Mouse (Mus musculus) frontal cortex, postnatal 10 days (tissue): Measurements from ENCODE around the gene Cdkl2.
A peak's percentile ranks its signal among the peaks of the same experiment; 100 is the strongest.

Experiments
- DNase-seq, 2 experiments: peaks; one replicate each; pipeline ENCODE4 v3.0.0; 2022; ENCODE audit warnings: low spot score in 2 of 2, mixed read lengths in 1 of 2

Gene Cdkl2

DNA sequence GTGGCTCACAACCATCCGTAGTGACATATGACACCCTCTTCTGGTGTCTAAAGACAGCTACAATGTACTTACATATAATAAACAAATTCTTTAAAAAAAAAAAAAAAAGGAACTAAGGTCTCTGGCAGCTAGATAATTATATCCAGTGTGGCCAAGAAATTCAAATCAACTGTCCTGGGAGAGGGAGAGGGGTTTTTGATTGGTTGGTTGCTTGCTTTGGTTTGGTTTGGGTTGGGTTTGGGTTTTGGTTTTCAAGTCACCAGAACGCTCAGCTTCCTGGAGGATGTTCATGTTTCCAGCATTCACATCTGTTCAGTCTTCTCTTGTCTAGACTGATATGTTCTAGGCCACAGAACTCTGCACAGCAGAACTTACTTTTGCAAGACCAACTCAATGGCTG is 50.6 kb downstream of the Cdkl2 start:
- DNase-seq, result no peak

DNA sequence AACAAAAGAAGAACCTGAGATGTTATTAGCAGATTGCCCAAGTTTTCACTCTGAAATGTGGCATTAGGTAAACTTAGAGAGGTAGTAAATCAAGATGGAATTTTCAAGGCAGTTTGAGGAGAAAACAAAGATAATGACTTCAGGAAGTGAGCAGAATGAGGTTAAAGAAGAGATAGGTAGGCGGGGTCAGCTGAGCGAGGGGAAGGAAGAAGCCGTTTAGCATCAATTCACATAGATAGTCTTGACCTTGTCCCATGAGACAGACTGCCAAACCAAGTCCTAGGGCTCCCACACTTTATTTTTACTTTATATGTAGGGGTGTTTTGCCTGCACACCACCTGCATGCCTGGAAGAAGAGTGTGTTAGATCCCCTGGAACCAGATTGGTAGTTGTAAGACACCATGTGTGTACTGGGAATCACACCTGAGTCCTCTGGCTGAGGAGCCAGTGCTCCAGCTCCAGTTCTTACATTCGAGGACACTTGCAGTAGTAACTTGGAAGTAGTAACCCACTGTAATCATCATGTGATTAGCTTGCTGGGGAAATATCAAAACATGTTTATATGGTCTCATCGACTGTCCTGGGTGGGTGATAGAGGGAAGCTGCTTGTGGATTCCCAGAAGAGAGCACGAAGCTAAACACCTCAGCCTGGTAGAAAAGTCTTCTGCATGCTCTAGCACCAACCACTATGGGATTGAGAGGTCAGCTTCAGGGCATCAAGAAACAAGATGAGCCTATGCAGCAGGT is 52.3 kb downstream of the Cdkl2 start:
- DNase-seq, result no peak

DNA sequence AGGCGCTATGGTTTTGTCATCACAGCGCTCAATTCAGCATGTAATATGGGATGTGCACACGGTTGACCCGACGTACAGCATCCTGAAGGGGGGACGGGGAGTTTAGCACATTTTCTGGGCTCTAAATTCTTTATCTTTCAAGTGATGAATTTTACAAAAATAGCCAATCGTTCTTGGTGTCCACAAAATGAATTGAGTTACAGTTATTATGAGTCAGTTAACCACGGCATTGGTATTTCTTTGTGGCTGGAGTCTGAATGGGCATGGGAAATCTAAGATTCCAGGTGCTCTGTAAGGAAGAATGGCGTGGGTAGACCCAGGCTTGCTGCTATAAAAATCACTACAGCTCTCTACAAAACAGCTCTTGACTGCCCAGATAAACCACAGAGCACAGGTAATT is 54.4 kb downstream of the Cdkl2 start:
- no peak for DNase-seq

DNA sequence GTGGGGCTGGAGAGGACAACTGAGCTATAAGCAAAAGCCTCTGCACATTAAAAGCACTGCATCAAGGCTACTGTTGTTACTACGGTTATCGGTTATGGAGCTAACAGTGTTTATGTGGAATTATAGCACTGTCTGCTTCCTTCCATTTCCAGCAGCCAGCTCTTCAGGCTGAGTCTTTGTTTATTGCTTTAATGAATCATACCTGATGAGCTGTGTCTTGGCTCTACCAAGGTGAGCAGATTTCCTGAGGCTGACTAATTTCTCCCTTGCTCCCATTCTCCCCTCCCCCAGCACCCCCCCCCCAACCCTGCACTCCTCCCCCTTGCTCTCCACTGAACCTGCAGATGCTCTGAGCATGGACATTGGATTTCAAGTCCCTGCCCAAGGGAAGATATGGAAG is 55.9 kb downstream of the Cdkl2 start:
- no peak for DNase-seq

DNA sequence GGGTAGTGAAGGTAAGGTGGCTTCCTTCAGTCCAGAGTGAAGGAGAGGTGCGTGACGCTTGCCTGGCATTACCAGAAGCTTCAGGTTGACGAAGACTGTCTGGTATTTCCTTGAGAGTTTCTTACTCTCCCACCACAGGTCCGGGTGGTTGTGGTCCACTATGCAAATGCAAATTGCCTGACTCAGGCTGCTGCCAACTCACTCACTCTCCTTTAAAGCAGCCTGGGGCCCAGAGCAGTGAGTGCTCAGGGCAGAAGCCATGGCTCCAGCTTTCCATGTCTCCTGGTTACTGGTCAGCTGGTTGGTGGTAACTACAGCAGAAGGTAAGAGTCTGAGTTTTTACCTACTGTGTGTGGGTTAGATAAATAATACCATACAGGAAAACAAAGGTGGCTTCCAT is 56.4 kb downstream of the Cdkl2 start, which contains the start of gene Odaph:
Odaph (plus strand) TSS at position 240 of the 400 bp plus-strand sequence.
- no peak for DNase-seq

DNA sequence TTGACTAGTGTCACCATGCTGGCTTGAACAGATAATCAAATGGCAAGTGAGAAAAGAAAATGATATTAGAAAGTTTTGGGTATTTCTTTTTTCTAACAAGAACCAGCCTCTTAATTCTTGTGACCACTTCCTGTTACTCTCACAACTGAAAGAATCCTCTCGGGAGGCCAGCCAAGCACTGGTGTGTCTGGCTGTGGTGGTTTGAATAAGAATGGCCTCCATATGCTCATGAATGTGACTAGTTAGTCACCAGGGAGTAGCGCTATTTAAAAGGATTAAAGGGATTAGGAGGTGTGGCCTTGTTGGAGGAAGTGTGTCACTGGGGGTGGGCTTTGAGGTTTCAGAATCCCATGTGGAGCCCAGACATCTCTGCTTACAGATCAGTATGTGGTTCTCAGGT is 58.0 kb downstream of the Cdkl2 start:
- no peak for DNase-seq

GRCm38 (mm10) chr5:91983490-91983889 is 60.2 kb downstream of the Cdkl2 start:
- no peak for DNase-seq

DNA sequence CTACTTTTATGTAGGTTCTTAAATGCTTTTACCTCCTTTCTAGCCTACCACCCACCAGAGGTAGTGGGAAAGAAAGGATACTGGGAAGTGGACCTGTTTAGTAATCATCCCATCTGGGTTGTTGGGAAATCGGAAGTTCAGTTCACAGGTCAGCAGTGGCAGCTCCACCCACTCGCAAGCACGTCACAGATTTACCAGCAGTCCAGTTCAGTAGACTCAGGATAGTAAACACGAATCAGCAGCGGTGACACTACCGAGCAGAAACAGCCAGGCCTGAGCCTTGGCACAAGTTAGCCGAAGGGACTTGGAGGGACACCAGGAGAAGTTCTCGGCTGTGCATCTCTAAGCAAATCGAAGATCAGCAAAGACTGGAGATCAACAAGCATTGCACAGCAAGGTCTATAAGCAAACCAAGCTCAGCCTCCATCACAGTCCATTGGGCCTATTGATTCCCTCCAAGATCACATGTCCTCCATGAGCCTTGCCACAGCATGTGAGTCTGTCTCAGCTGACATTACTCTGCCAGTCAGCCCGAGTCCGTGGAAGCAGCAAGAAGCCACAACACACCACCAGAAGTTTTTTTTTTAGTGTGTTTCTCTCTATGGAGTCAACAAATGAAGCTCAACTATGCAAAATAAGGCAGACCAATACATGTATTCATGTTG is 62.4 kb downstream of the Cdkl2 start:
- no peak for DNase-seq

DNA sequence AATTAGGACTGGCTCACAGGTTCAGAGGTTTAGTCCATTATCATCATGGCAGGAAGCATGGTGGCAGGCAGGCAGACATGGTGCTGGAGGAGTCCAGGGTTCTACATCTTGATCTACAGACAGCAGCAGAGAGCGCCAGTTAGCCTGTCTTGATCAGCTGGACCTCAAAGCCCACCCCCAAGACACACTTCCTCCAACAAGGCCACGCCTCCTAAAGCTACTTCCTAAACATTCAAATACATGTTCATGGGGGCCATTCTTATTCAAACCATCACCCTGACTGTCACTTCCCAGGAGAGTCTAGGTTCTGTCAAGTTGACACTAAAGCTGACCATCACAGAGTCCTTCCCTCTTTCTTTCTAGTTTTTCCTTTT is 66.3 kb downstream of the Cdkl2 start:
- no peak for DNase-seq

DNA sequence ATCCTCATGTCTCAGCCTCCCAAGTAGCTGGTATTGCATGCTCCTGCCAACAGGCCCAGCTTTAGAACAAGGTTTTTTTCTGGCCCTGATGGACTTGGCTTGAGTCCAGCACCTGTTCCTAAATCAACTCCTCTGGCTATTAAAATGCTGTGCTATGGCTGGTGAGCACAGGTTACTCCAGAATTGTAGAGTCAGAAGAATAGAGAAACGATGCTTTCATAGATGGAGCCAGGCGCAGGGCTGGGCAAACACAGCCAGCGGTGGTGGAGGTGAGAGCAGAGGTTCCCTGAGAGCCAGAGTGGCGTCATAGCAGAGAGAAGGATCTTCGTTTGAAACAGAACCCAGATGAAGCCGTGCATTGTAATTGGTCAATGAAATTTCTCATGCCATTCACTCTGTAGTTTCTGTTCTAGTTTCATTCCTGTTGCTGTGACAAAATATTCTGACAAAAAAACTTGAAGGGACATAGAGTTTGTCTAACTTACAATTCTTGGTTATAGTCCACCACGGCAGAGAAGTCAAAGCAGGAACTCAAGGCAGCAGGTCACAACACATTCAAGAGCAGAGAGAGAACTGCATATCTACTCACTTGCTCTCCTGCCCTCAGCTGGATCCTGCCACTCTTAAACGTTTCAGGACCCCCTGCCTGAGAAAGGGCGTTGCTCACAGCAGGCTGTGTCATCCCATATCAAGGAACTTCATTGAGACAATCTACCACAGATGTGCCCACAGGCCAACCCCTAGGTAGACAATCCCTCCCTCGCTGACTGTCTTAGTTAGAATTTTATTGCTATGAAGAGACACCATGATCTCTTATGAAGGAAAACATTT is 66.9 kb downstream of the Cdkl2 start:
- no peak for DNase-seq

GRCm38 (mm10) chr5:91975758-91976157 is 67.9 kb downstream of the Cdkl2 start:
- no peak for DNase-seq

DNA sequence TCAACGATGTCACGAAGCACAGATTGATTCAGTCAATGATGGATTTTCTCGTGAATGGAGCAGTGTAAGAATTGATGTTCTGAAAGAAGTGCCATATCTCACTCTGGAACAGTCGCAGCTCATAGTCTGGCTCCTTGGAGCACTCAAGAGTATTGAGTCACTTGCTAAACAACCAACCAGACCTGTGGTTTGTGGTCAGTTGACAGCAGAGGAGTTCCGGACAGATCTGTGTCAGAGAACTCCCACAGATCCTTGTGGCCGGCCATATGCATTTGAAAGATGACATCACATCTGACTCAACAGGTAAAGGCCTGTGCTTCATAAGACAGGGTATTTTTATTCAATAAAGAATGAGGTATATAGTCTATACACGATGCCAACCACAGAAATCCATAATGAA is 69.7 kb downstream of the Cdkl2 start:
- DNase-seq, result no peak

GRCm38 (mm10) chr5:91972046-91972445 is 71.6 kb downstream of the Cdkl2 start:
- no peak for DNase-seq

- peak; percentile 88 to 90 for DNase-seq
Observed at GRCm38 (mm10) chr5:91962639-91963440, 80.8 kb downstream of the Cdkl2 start, which contains the start of gene Rchy1. Gene Rchy1, minus strand, starts transcription at chr5:91963068.

DNA sequence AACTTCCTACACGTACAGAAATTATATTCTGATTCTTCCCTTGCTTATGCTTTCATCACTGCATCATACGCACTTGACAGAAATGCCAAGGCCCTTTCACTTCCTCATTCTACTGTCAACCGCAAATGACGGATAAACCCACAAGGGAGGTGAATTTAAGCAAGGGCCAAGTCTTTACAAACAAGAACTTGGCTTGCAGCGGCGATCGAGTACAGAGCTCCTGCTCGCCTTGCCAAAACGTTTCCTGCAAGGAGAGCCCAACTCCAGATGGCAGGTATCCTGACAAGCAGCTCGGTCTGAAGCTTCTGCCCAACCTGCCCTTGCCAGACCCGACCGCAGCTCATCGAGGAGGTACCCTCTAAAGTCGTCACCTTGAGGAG is 81.4 kb downstream of the Cdkl2 start:
- no peak for DNase-seq

DNA sequence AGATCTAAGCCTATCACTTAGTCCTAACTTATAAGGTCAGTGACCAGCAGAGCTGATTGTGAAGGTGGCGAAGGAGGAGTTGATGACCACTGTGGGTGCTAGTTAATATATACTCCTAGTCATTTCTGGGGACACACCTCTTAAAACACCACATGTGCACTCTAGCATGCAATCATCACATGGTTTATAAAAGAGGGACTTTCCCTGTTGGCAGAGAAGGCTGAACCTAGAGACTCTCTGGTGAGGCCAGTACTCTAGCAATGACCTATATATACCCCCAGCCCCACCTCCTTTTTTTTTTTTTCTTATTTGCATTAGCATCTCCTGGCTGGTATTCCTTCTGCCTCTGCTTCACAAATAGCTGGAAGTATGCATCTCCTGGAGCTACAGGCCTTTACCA is 82.3 kb downstream of the Cdkl2 start:
- DNase-seq, result no peak

- DNase-seq, result no peak
Observed at GRCm38 (mm10) chr5:91960606-91961254, 83.0 kb downstream of the Cdkl2 start.

DNA sequence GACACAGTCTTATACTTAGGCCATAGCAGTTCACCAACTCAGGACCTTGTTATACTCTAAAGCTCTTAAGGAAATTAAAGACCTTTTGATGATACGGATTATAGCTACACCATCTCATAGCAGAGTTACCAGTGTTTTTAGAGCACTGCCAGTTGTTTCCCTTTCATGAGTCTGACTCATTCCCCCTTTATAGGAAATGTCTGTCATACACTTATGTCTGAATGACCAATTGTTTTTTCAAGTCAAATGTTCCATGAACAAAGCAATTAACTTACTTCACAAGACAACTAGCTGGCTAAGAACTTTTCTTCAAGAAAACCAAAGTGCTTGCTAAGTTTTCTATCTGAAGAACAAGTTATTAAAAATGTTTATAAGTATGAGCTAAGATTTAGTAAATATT is 83.7 kb downstream of the Cdkl2 start:
- no peak for DNase-seq

GRCm38 (mm10) chr5:91959096-91959495 is 84.6 kb downstream of the Cdkl2 start:
- no peak for DNase-seq

GRCm38 (mm10) chr5:91956991-91957760 is 86.5 kb downstream of the Cdkl2 start:
- DNase-seq, result no peak
